Mouse (Mus musculus): ENCODE results near the gene Gm17018. TPM values are rescaled to one million over a fixed set of nuclear protein-coding genes. Genes with fewer than 3 reads are reported as not detected.

Gene Gm17018
- total RNA-seq, 4 experiments from 2014 or later: 50.7 to 66.2 (median 63.5) TPM

- no peak for DNase-seq (ENCODE audit: low spot score in 2 of 2)
Observed at GRCm38 (mm10) chr19:45622144-45622543, 61.7 kb downstream of the Gm17018 start.

GRCm38 (mm10) chr19:45623710-45624109 lies 63.3 kb downstream of the Gm17018 start:
- DNase-seq (ENCODE audit: low spot score in 2 of 2): no peak

- no peak for DNase-seq (ENCODE audit: low spot score in 2 of 2)
Observed at GRCm38 (mm10) chr19:45627036-45627435, 66.6 kb downstream of the Gm17018 start.

GRCm38 (mm10) chr19:45628649-45629048 lies 68.2 kb downstream of the Gm17018 start:
- no peak for DNase-seq (ENCODE audit: low spot score in 2 of 2)

- no peak for DNase-seq (ENCODE audit: low spot score in 2 of 2)
Observed at GRCm38 (mm10) chr19:45629219-45629618, 68.8 kb downstream of the Gm17018 start.

Other genes with a start within 250 kb of the Gm17018 start
- gene Btrc, start 196.9 kb upstream of the Gm17018 start, total RNA-seq (2022): 100 to 1,000 TPM in 2 of 4 experiments, 10 to 100 TPM in 2; 89.1 to 111 (median 97.8) TPM
- gene Poll, start 84 bp upstream of the Gm17018 start, total RNA-seq (2022): 1 to 10 TPM; 8.9 to 9.9 (median 9.4) TPM
- gene Fbxw4, start 99.7 kb downstream of the Gm17018 start, total RNA-seq (2022): 10 to 100 TPM; 37.7 to 42.2 (median 40.0) TPM
- not detected for gene Fgf8, start 182.3 kb downstream of the Gm17018 start, total RNA-seq (2022)
- 10 to 100 TPM in 2 of 4 experiments, 1 to 10 TPM in 2; 7.6 to 12.9 (median 9.1) TPM for gene Npm3, start 189.0 kb downstream of the Gm17018 start, total RNA-seq (2022)
- gene Mgea5, start 223.2 kb downstream of the Gm17018 start, total RNA-seq (2022): 100 to 1,000 TPM; 137 to 170 (median 155) TPM

All from layer of hippocampus, adult 8-10 months (tissue).